Mouse (Mus musculus): ENCODE measurements at regions not wholly inside any gene's neighbourhood (a gene's known extent, or its start where the extent isn't known, plus 50 kb on each side); places are given as distances from the start of the nearest gene placed in this dataset.

DNA sequence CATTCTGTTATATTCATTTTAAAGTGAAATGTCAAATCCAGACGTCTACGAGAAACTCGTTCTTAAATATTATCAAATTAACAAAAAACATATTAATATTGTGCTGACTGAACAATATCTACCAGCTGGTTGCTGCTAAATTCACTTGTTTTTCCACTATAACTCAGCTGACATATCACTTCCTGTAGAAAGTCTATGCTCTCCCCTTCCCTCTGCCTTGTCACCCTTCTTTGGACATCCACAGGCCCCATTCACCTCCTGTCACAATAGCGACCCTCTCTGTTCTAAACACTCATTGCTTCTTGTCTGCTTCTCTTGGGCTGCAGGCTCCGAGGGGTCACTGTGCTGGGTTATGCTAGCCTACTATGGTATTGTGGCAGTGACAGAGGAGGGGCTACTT, 52.5 kb upstream of the Cplx2 start:
- DNase-seq, result no peak

- DNase-seq, result no peak
These were observed 50.9 kb upstream of the Cplx2 start for GRCm38 (mm10) chr13:54320212-54320611.

- no peak for DNase-seq
These were observed 50.1 kb upstream of the Cplx2 start for GRCm38 (mm10) chr13:54321011-54321410.
